Mouse (Mus musculus): ENCODE results near the gene Pop4. TPM values are rescaled to one million over a fixed set of nuclear protein-coding genes. Genes with fewer than 3 reads are reported as not detected.

The Pop4 gene
- polyA plus RNA-seq, 1 experiment from 2014 or later = 54.4 TPM

DNA sequence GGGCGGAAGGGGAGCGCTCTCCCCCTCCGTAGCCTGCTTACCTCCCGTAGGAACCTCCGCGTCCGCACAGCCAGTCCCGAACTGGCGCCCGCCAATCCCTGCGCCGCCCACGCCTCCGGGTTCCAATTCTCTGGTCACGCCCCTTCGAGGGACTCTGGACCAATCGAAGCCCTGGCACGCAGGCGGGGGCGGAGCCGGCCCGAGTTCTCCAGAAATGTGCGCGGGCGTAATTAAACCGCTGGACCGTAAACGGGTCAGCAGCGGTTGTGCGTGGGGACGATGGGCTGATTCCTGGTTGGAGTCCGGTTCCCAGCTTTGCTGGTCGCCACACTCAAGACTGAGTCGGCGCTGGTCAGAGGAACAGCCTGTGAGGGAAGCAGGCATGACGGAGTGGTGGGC lies 43.3 kb downstream of the Pop4 start, which contains the start of gene Plekhf1:
Plekhf1 (minus strand) TSS at position 117 of the 399 bp plus-strand sequence.
- Histone ChIP-seq H3K4me1 (ENCODE audit: control insufficient read depth, insufficient read depth, low read length) (peaks cover 10% of the 10 kb centered on the region), H3K4me2 (peak within 1 kb of the TSS; percentile 82), H3K9ac (ENCODE audit: low read depth, low read length) (peak within 1 kb of the TSS; percentile 67), H3K9me3 (replicated peaks; ENCODE audit: control insufficient read depth, low read length) (no peaks in the 10 kb centered on the region), H3K4me3 (ENCODE audit: low read depth, low read length) (peak within 1 kb of the TSS; percentile 58), H3K27me3 (ENCODE audit: control insufficient read depth, insufficient read depth, low read length) (peaks cover 6% of the 10 kb centered on the region; the same call in 1 of the 2 replicates), H3K27ac (ENCODE audit: low read depth, low read length) (peak within 1 kb of the TSS; percentile 16; the same call in 1 of the 2 replicates), H3K36me3 (ENCODE audit: control insufficient read depth, insufficient read depth, low read length) (no peaks in the 10 kb centered on the region)
- whole genome bisulfite sequencing (ENCODE audit: insufficient replicate concordance) = under 1% methylated on average over 36 of the region's 36 CpGs
- peak; percentile 89 for ATAC-seq (replicated peaks; ENCODE audit: insufficient number of reproducible peaks, low FRiP score, low TSS enrichment)

GRCm38 (mm10) chr7:38227181-38227899 lies 43.9 kb downstream of the Pop4 start:
- Histone ChIP-seq H3K4me1 (ENCODE audit: control insufficient read depth, insufficient read depth, low read length) (peaks cover 10% of the 10 kb centered on the region), H3K36me3 (ENCODE audit: control insufficient read depth, insufficient read depth, low read length) (no peaks in the 10 kb centered on the region), H3K4me3 (ENCODE audit: low read depth, low read length) (peak overlapping the region; percentile 58), H3K9me3 (replicated peaks; ENCODE audit: control insufficient read depth, low read length) (no peaks in the 10 kb centered on the region), H3K27ac (ENCODE audit: low read depth, low read length) (peak overlapping the region; percentile 16; the same call in 1 of the 2 replicates), H3K27me3 (ENCODE audit: control insufficient read depth, insufficient read depth, low read length) (peaks cover 6% of the 10 kb centered on the region; the same call in 1 of the 2 replicates), H3K9ac (ENCODE audit: low read depth, low read length) (peak overlapping the region; percentile 67), H3K4me2 (peak overlapping the region; percentile 82)
- under 1% methylated on average over 25 of the region's 25 CpGs for WGBS (ENCODE audit: insufficient replicate concordance)
- ATAC-seq (replicated peaks; ENCODE audit: insufficient number of reproducible peaks, low FRiP score, low TSS enrichment) = peak; percentile 53

DNA sequence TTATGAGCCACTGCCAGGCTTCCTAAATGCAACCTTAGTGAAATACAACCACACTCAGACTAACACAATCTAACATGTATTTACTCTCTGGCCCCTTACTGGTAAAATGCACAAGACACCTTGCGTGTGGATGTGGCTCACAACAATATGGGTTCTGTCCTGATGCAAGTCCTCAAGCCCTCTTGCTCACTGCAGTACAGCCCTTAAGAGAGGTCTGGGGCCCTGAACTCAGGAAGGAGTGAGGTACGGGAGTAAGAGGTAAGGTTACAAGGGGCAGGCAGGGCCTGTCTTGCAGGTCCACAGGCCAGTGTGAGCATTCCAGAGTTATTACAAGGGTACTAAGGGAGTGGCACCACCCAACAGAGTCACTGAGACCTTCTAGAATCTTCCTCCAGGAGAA lies 45.0 kb downstream of the Pop4 start:
- no peak for ATAC-seq (replicated peaks; ENCODE audit: insufficient number of reproducible peaks, low FRiP score, low TSS enrichment)
- WGBS (ENCODE audit: insufficient replicate concordance) = 80% methylated on average over 2 of the region's 2 CpGs
- H3K9ac ChIP-seq (ENCODE audit: low read depth, low read length) = no peak overlapping the region
- H3K4me2 ChIP-seq = no peak overlapping the region; the same call in none of the 2 replicates
- H3K27ac ChIP-seq (ENCODE audit: low read depth, low read length) = no peak overlapping the region
- H3K4me3 ChIP-seq (ENCODE audit: low read depth, low read length) = 0 out of 2 replicates have a peak overlapping the region, but pooled peaks have one; percentile 58
- H3K9me3 ChIP-seq (replicated peaks; ENCODE audit: control insufficient read depth, low read length) = no peaks in the 10 kb centered on the region
- 0 out of 2 replicates have a peak, but pooled peaks cover 2% of the 10 kb centered on the region for H3K36me3 ChIP-seq (ENCODE audit: control insufficient read depth, insufficient read depth, low read length)
- H3K27me3 ChIP-seq (ENCODE audit: control insufficient read depth, insufficient read depth, low read length) = peaks cover 6% of the 10 kb centered on the region; the same call in 1 of the 2 replicates
- H3K4me1 ChIP-seq (ENCODE audit: control insufficient read depth, insufficient read depth, low read length) = peaks cover 10% of the 10 kb centered on the region

- 76% methylated on average over 13 of the region's 13 CpGs for WGBS (ENCODE audit: insufficient replicate concordance)
- Histone ChIP-seq H3K36me3 (ENCODE audit: control insufficient read depth, insufficient read depth, low read length) (0 out of 2 replicates have a peak, but pooled peaks cover 2% of the 10 kb centered on the region), H3K4me1 (ENCODE audit: control insufficient read depth, insufficient read depth, low read length) (peaks cover 13% of the 10 kb centered on the region), H3K27ac (ENCODE audit: low read depth, low read length) (no peak overlapping the region), H3K9ac (ENCODE audit: low read depth, low read length) (no peak overlapping the region; the same call in 1 of the 2 replicates), H3K9me3 (replicated peaks; ENCODE audit: control insufficient read depth, low read length) (no peaks in the 10 kb centered on the region), H3K4me2 (no peak overlapping the region), H3K4me3 (ENCODE audit: low read depth, low read length) (no peak overlapping the region), H3K27me3 (ENCODE audit: control insufficient read depth, insufficient read depth, low read length) (peaks cover 6% of the 10 kb centered on the region; the same call in 1 of the 2 replicates)
- ATAC-seq (replicated peaks; ENCODE audit: insufficient number of reproducible peaks, low FRiP score, low TSS enrichment) = no peak
Observed at GRCm38 (mm10) chr7:38224577-38225369, 46.5 kb downstream of the Pop4 start.

GRCm38 (mm10) chr7:38220866-38221265 lies 50.4 kb downstream of the Pop4 start:
- Histone ChIP-seq H3K27ac (ENCODE audit: low read depth, low read length) (no peak overlapping the region), H3K27me3 (ENCODE audit: control insufficient read depth, insufficient read depth, low read length) (no peaks in the 10 kb centered on the region), H3K9me3 (replicated peaks; ENCODE audit: control insufficient read depth, low read length) (no peaks in the 10 kb centered on the region), H3K4me3 (ENCODE audit: low read depth, low read length) (no peak overlapping the region), H3K9ac (ENCODE audit: low read depth, low read length) (no peak overlapping the region), H3K4me1 (ENCODE audit: control insufficient read depth, insufficient read depth, low read length) (peaks cover 12% of the 10 kb centered on the region; the same call in 1 of the 2 replicates), H3K36me3 (ENCODE audit: control insufficient read depth, insufficient read depth, low read length) (0 out of 2 replicates have a peak, but pooled peaks cover 2% of the 10 kb centered on the region), H3K4me2 (no peak overlapping the region)
- WGBS (ENCODE audit: insufficient replicate concordance) = 93% methylated on average over 7 of the region's 7 CpGs
- ATAC-seq (replicated peaks; ENCODE audit: insufficient number of reproducible peaks, low FRiP score, low TSS enrichment) = no peak

DNA sequence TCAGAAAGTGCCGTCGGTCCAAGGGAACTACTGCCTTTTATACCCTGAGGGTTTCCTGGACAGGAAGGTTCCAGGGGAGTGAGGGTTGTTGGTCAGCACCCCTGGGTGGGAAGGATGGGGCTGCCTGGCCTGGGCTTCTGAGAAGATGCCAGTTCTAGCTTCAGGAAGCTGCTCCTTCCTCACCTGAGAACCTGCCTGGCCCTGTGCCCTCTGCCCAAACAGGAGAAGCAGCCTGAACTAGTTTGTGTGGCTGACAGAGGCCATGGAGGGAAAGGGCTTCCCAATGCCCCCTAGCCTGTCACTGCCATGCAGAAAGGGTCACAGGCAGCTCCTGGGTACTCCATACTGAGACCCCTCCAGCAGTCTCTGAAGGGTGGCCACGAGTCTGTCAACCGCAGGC lies 51.7 kb downstream of the Pop4 start:
- Histone ChIP-seq H3K4me1 (ENCODE audit: control insufficient read depth, insufficient read depth, low read length) (0 out of 2 replicates have a peak, but pooled peaks cover 8% of the 10 kb centered on the region), H3K9me3 (replicated peaks; ENCODE audit: control insufficient read depth, low read length) (no peaks in the 10 kb centered on the region), H3K9ac (ENCODE audit: low read depth, low read length) (no peak overlapping the region), H3K27me3 (ENCODE audit: control insufficient read depth, insufficient read depth, low read length) (no peaks in the 10 kb centered on the region), H3K4me2 (no peak overlapping the region), H3K36me3 (ENCODE audit: control insufficient read depth, insufficient read depth, low read length) (0 out of 2 replicates have a peak, but pooled peaks cover 2% of the 10 kb centered on the region), H3K4me3 (ENCODE audit: low read depth, low read length) (no peak overlapping the region), H3K27ac (ENCODE audit: low read depth, low read length) (no peak overlapping the region)
- ATAC-seq (replicated peaks; ENCODE audit: insufficient number of reproducible peaks, low FRiP score, low TSS enrichment) = no peak
- 83% methylated on average over 4 of the region's 4 CpGs for WGBS (ENCODE audit: insufficient replicate concordance)

DNA sequence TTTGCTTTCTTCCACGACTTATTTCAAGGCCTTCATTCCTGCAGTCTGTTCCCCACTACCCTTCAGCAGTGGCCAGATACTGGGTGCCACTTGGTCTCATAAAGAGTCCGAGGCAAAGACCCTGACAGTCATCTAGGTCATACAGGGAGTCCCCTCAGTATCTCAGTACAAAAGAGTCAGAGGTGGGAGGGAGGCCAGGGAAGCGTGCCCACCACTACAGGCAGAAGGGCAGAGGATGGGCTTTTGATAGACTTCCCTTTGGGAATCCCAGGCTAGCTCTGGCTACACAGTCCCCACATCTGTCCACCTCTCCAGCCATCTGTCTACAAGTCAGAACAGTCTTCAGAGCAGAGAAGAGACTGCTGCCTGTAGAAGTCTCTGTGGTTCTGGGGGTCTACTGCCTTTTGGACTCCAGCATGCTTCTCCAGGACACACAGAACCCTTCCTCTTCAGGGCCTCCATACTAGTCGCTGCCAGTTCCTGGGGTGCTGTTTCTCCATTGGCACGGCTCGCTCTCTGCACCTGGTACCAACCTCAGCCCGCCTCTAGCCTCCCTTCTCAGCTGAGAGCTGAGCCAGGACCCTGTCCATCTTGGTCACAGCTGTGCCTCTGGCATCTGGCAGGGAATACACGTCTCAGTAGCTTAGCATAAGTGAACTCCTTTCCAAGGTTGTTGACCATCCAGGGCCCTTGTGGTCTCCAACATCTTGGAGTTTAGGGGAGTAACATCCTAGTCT lies 52.4 kb downstream of the Pop4 start:
- H3K36me3 ChIP-seq (ENCODE audit: control insufficient read depth, insufficient read depth, low read length) = 0 out of 2 replicates have a peak, but pooled peaks cover 2% of the 10 kb centered on the region
- no peak overlapping the region for H3K9ac ChIP-seq (ENCODE audit: low read depth, low read length)
- H3K4me1 ChIP-seq (ENCODE audit: control insufficient read depth, insufficient read depth, low read length) = 0 out of 2 replicates have a peak, but pooled peaks cover 8% of the 10 kb centered on the region
- WGBS (ENCODE audit: insufficient replicate concordance) = 71% methylated on average over 8 of the region's 8 CpGs
- H3K9me3 ChIP-seq (replicated peaks; ENCODE audit: control insufficient read depth, low read length) = no peaks in the 10 kb centered on the region
- no peak overlapping the region for H3K4me3 ChIP-seq (ENCODE audit: low read depth, low read length)
- no peak overlapping the region for H3K4me2 ChIP-seq
- H3K27ac ChIP-seq (ENCODE audit: low read depth, low read length) = no peak overlapping the region
- no peak for ATAC-seq (replicated peaks; ENCODE audit: insufficient number of reproducible peaks, low FRiP score, low TSS enrichment)
- H3K27me3 ChIP-seq (ENCODE audit: control insufficient read depth, insufficient read depth, low read length) = no peaks in the 10 kb centered on the region
